Mouse (Mus musculus) heart, embryonic 12.5 days (tissue): ENCODE results near the gene Hspa1l. TPM values are rescaled to one million over a fixed set of nuclear protein-coding genes. Genes with fewer than 3 reads are reported as not detected.
"Not testable (repeated sequence)": the region's sequence is repeated elsewhere in the genome, so short reads cannot be mapped to it uniquely, and the experiment has no call there.

Experiments
- ATAC-seq: fragments of 200-750 bp; cut with Nextera tagmentation; 2 replicates; pipeline ENCODE4 v1.8.0; 2017; ENCODE audit warnings: moderate TSS enrichment, moderate library complexity; ENCODE audit not compliant: insufficient number of reproducible peaks, low FRiP score
- H3K27ac ChIP-seq: fragments of 300-500 bp; sonication (generic); 2 replicates; pipeline ENCODE4 v1.5.1; 2016; ENCODE audit warnings: mild to moderate bottlenecking, moderate library complexity; ENCODE audit not compliant: poor library complexity, severe bottlenecking
- H3K27me3 ChIP-seq: fragments of 300-500 bp; sonication (generic); replicated peaks from 2 replicates; pipeline ENCODE4 v1.6.1; 2016; ENCODE audit warnings: mild to moderate bottlenecking, moderate library complexity
- H3K36me3 ChIP-seq: fragments of 300-500 bp; sonication (generic); 2 replicates; pipeline ENCODE4 v1.6.1; 2016; ENCODE audit warnings: mild to moderate bottlenecking, moderate library complexity
- H3K4me1 ChIP-seq: fragments of 300-500 bp; sonication (generic); replicated peaks from 2 replicates; pipeline ENCODE4 v1.6.1; 2016; ENCODE audit warnings: mild to moderate bottlenecking
- H3K4me2 ChIP-seq: fragments of 300-500 bp; sonication (generic); 2 replicates; pipeline ENCODE4 v1.6.1; 2016; ENCODE audit warnings: mild to moderate bottlenecking, moderate library complexity
- H3K4me3 ChIP-seq: fragments of 300-500 bp; sonication (generic); 2 replicates; pipeline ENCODE4 v1.5.1; 2016; ENCODE audit warnings: mild to moderate bottlenecking
- H3K9ac ChIP-seq: fragments of 300-500 bp; sonication (generic); 2 replicates; pipeline ENCODE4 v1.6.1; 2016; ENCODE audit warnings: mild to moderate bottlenecking, moderate library complexity
- H3K9me3 ChIP-seq: fragments of 300-500 bp; sonication (generic); replicated peaks from 2 replicates; pipeline ENCODE4 v1.6.1; 2016; ENCODE audit warnings: mild to moderate bottlenecking, moderate library complexity
- WGBS: fragments of 180-500 bp; shearing (Covaris S2); methylation state at CpG from one replicate; pipeline ENCODE4 v1.1.7; 2016; 5-methylcytosine and 5-hydroxymethylcytosine counted together
- polyA plus RNA-seq: library from polyadenylated mRNA; unstranded; fragments of >200 nt; fragmentation: Nextera tagmentation; extraction: Ambion mirVana; gene quantifications from 2 replicates; pipeline ENCODE4 v1.2.1, GENCODE M21; 2016

The Hspa1l gene
- polyA plus RNA-seq, 1 experiment from 2014 or later, result 2.9 TPM

DNA sequence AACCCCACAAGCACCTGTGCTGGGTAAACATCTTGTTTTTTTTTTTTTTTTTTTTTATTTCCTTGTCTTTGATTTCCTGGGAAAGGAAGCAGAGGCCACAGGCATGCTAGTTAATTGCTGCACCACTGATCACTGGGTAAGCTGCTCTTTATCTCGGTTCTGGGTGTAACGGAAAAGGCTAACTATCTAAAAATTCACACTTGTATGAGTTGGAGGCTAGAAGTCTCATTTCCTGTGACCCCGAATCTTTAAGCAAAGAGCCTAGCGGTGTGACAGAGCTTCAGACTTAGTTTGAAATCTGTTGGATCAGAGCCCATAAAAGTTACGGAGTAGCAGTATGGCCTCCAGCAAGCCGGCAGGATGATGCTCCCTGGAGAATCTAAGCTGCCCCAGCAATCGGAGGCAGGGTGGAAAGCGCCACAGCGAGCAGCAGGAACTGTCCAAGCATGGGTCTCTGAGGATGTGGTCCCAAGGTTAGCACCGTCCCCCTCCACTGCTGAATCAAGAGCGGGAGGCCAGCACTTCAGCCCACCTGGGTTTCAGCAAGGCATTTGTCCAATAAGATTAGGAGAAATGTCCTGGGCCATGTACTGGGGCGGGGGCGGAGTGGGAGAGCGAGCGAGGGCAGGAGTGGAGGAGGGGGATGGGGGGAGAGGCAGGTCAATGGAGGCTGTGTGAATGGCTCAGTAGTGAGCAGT, 31.0 kb upstream of the Hspa1l start:
- no peaks in the 10 kb centered on the region for H3K9me3 ChIP-seq
- peak overlapping the region; percentile 61 for H3K27ac ChIP-seq
- H3K4me2 ChIP-seq, result peak overlapping the region; percentile 73
- H3K9ac ChIP-seq, result peak overlapping the region; percentile 59; the same call in 1 of the 2 replicates
- peaks cover 4% of the 10 kb centered on the region; the same call in 1 of the 2 replicates for H3K36me3 ChIP-seq
- no peaks in the 10 kb centered on the region for H3K27me3 ChIP-seq
- peak overlapping the region; percentile 45 for H3K4me3 ChIP-seq
- 7% methylated on average over 15 of the region's 15 CpGs for WGBS
- ATAC-seq, result peak; percentile 77
- H3K4me1 ChIP-seq, result peaks cover 9% of the 10 kb centered on the region

DNA sequence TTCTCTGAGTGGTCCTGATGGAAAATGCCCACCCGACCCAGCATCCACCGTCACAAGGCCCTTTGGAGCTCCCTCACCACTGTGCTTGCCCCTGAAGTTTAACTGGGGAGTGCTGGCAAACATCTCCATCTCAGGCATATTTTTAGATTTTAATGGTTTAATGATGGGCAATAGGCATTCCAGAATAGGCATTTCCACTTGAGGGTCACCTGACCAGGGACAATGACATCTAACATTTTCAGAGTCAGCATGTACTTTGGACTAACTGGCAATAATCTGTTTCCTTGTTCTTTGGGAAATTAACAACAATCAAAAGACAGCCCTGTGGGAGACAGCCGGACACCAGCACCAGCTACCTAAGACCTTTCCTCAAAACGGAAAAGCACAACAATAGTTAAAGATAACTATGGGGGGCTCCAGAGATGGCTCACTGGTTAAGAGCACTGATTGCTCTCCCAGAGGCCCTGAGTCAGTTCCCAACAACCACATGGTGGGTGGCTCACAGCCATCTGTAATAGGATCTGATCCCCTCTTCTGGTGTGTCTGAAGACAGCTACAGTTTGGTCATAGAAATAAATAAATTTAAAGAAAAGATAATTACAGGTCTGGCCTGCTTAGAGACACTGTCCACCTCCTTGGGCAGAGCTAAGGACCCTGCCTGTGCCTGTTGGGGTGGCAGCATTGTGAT, 29.2 kb upstream of the Hspa1l start:
- Histone ChIP-seq H3K9ac (no peak overlapping the region), H3K27me3 (no peaks in the 10 kb centered on the region), H3K27ac (no peak overlapping the region), H3K4me1 (peaks cover 9% of the 10 kb centered on the region), H3K9me3 (no peaks in the 10 kb centered on the region), H3K36me3 (no peaks in the 10 kb centered on the region), H3K4me2 (no peak overlapping the region), H3K4me3 (no peak overlapping the region)
- 72% methylated on average over 4 of the region's 4 CpGs for WGBS
- ATAC-seq, result no peak

DNA sequence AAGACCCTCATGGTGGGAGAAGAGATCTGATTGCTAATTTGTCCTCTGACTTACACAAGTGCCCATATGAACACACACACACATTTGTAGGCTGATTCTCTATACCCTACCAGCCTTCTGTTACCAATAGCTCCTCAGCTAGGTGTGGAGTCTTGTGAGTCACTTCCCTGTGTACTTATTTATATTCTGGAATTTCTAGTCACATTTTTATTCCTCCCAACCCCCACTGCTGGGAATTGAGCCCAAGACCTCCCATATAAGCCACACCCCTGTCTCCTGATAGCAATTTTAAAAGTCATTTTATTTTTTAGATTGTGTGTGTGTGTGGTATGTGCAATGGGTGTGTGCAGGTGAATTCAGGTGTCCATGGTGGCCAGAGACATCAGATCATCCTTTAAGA, 28.1 kb upstream of the Hspa1l start:
- ATAC-seq, result no peak
- Histone ChIP-seq H3K4me2 (no peak overlapping the region), H3K9me3 (no peaks in the 10 kb centered on the region), H3K9ac (no peak overlapping the region), H3K36me3 (peaks cover 1% of the 10 kb centered on the region), H3K4me1 (peaks cover 9% of the 10 kb centered on the region), H3K4me3 (no peak overlapping the region), H3K27ac (no peak overlapping the region), H3K27me3 (no peaks in the 10 kb centered on the region)

DNA sequence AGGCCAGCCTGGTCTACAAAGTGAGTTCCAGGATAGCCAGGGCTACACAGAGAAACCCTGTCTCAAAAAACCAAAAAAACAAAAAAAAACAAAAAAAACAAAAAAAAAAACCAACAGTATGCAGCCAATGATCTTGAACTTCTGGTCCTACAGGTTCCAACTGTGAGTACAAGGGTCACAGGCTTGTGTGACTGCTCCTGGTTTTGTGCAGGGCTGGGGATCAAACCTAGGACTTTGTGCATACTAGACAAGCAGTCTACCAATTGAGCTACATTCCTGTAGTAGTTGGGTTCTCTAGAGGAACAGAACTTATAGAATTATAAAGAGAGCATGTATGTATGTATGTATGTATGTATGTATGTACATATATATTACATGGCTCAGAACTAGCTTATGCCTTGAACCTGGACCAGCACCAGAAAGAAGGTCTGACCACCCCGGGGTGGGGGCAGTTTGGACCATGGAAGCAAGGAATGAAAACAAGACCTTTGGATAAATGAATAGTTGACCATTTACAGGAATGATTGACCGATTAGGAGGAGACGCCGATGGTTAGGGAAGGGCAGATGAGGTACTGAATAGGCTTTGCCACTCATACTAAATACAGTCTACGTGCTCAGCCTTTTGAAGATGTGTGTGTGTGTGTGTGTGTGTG, 25.9 kb upstream of the Hspa1l start:
- 86% methylated on average over 5 of the region's 5 CpGs for WGBS

DNA sequence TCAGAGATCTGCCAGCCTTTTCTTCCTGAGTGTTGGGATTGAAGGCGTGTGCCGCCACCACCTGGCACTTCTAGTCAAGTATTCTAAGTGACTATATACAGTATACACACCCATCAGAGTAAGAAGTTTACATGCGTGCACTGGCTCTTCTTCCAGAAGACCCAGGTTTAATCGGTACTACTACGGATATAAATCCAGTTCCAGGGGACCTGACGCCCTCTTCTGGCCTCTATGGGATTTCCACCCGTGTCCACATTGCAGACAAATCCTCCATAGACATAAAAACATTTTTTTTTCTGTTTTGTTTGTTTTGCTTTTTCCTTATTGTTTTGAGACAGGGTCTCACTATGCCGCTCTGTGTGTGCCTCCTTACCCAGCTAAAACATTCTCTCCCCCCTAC, 24.9 kb upstream of the Hspa1l start:
- ATAC-seq, result no peak
- H3K4me2 ChIP-seq, result no peak overlapping the region
- no peaks in the 10 kb centered on the region for H3K9me3 ChIP-seq
- no peak overlapping the region for H3K27ac ChIP-seq
- H3K4me3 ChIP-seq, result no peak overlapping the region
- H3K36me3 ChIP-seq, result peaks cover 23% of the 10 kb centered on the region
- H3K4me1 ChIP-seq, result peaks cover 18% of the 10 kb centered on the region
- H3K27me3 ChIP-seq, result no peaks in the 10 kb centered on the region
- 26% methylated on average over 8 of the region's 8 CpGs for WGBS
- no peak overlapping the region for H3K9ac ChIP-seq

More for the DNA sequence above, 25.9 kb upstream of the Hspa1l start:
- H3K36me3 ChIP-seq, result peaks cover 23% of the 10 kb centered on the region
- H3K9ac ChIP-seq, result no peak overlapping the region
- peaks cover 21% of the 10 kb centered on the region for H3K4me1 ChIP-seq
- ATAC-seq, result no peak
- no peak overlapping the region for H3K27ac ChIP-seq
- H3K4me2 ChIP-seq, result no peak overlapping the region
- no peak overlapping the region for H3K4me3 ChIP-seq
- H3K9me3 ChIP-seq, result no peaks in the 10 kb centered on the region
- no peaks in the 10 kb centered on the region for H3K27me3 ChIP-seq

DNA sequence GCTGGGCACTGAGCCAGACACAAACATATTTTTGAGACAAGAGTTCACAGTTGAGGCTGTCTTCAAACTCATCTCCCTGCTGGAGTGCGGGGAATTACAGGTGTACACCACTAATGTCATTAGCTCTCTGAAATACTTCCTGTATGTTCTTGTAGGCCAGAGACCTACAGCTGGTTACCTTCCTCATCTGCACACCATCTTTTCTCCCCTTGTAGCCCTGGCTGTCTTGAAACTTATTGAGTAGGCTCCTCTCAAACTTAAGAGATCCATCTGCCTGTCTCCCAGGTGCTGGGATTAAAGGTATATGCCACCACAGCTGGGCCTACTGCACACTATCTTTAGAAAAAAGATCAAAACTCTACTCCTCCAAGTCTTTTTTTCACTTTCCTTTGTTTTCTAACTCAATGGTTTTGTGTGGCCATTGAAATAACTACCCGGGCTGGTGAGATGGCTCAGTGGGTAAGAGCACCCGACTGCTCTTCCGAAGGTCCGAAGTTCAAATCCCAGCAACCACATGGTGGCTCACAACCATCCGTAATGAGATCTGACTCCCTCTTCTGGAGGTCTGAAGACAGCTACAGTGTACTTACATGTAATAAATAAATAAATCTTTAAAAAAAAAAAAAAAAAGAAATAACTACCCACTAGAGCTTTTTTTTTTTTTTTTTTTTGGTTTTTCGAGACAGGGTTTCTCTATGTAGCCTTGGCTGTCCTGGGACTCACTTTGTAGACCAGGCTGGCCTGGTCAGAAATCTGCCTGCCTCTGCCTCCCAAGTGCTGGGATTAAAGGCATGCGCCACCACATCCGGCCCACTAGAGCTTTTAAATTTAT, 23.6 kb upstream of the Hspa1l start:
- H3K4me2 ChIP-seq, H3K27me3 ChIP-seq, H3K4me3 ChIP-seq, H3K27ac ChIP-seq, H3K9ac ChIP-seq, ATAC-seq, H3K9me3 ChIP-seq: not testable (repeated sequence)
- Histone ChIP-seq H3K36me3 (peaks cover 23% of the 10 kb centered on the region), H3K4me1 (peaks cover 18% of the 10 kb centered on the region)
- WGBS, result 65% methylated on average over 9 of the region's 9 CpGs

DNA sequence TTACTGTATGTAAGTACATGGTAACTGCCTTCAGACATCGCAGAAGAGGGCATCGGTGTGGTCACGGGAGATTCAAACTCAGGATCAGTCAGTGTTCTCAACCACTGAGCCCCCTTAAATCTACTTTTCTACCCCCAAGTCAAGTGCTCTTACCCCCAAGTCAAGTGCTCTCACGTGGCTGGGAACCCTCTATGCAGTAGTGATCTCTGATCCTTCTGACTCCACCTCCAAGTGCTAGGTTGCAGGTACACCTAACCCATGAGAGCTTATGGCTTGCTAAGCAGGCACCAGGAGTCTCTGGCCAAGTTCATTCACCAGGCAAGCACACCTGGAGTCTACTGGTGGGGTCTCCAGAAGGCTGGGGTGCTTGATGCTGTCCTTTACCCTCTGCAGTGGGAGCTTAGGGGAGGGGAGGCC, 22.9 kb upstream of the Hspa1l start:
- Histone ChIP-seq H3K4me2 (no peak overlapping the region), H3K9ac (no peak overlapping the region), H3K4me1 (peaks cover 14% of the 10 kb centered on the region), H3K27me3 (no peaks in the 10 kb centered on the region), H3K9me3 (no peaks in the 10 kb centered on the region), H3K36me3 (peaks cover 23% of the 10 kb centered on the region), H3K27ac (0 out of 2 replicates have a peak overlapping the region, but pooled peaks have one; percentile 23), H3K4me3 (no peak overlapping the region)
- WGBS, result 39% methylated on average over 4 of the region's 4 CpGs
- no peak for ATAC-seq

DNA sequence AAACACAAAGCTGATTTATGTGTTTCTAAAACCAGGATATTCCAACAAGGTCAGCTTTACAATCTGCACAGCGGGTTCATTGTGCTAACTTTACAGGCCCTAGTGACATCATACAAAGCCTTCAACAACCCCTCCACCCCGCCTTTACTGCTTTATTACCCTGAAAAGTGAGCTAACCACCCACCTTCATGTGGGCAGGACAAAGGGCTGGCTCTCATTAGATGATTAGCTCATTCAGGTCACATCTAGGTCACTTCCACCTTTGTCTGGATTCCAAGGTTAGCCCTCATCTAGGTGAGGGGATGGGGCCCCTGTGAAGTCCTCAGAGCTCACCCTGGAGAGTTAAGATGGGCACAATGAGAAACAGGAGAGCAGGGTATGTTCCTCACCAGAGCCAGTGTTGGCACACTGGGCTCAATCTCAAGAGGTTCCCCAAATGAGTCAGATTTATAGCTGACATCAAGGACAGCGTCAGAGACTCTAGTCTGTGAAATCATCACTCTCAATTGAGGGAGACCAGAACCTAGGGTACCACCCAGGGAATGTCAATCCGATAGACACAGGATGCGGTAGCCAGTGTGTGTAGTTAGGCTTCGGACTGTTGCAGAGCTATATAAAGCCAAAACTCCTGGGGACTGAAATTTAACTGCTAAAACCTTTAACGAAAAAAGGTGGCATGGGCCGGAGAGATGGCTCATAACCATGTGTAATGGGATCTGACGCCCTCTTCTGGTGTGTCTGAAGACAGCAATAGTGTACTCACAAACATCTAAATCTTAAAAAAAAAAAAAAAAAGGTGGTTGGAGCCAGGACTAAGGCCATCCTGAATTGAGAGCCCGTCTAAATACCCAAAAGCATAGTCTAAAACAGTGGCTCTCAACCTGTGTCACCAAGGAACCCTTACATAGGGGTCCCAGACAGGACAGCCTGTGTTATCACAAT, 21.7 kb upstream of the Hspa1l start:
- peaks cover 7% of the 10 kb centered on the region; the same call in 1 of the 2 replicates for H3K27me3 ChIP-seq
- H3K4me1 ChIP-seq, result peaks cover 14% of the 10 kb centered on the region
- H3K9ac ChIP-seq, result peak overlapping the region; percentile 99

DNA sequence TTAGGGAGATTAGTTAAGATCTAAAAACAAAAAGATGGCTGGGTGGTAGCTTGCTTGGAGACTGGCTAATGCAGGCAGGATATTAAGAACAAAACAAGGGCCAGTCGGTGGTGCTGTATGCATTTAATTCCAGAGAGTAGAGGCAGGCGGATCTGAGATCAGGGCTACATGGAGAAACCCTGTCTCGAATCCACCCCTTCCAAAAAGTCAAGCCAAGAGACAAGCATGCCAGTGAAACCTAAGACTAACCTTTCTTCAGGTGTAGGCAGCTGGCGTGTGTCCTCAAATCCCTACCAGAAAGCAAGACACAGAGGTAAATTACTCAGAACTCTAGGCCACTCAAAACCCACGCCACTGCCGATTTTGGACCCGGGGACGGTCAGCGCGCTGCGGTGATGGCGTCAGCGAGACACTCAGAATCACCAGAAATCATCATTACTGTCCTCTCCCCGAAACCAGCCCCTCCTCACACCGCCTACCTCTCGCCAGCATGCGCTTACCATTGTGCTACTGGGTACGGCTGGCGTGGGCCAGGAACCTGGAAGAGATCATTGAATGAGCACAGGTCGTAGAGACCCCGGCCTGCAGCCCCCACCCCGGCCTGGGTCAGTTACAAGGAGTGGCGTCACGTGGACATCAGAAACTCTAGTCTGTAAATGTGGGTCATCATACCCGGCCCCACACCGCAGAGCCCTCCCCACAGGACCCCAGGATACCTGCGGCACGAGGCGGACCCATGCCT, 20.7 kb upstream of the Hspa1l start:
- Histone ChIP-seq H3K4me2 (peak overlapping the region; percentile 91), H3K9me3 (no peaks in the 10 kb centered on the region), H3K27ac (peak overlapping the region; percentile 77), H3K36me3 (peaks cover 23% of the 10 kb centered on the region), H3K9ac (peak overlapping the region; percentile 99), H3K4me1 (peaks cover 14% of the 10 kb centered on the region), H3K27me3 (peaks cover 11% of the 10 kb centered on the region; the same call in 1 of the 2 replicates), H3K4me3 (peak overlapping the region; percentile 94)
- under 1% methylated on average over 29 of the region's 29 CpGs for WGBS
- ATAC-seq, result no peak

More for the DNA sequence above, 21.7 kb upstream of the Hspa1l start:
- no peak for ATAC-seq
- Histone ChIP-seq H3K4me3 (peak overlapping the region; percentile 94), H3K36me3 (peaks cover 23% of the 10 kb centered on the region), H3K4me2 (peak overlapping the region; percentile 91), H3K9me3 (no peaks in the 10 kb centered on the region), H3K27ac (peak overlapping the region; percentile 77)
- 38% methylated on average over 10 of the region's 10 CpGs for WGBS
